Mouse (Mus musculus): ENCODE results near the gene Col6a3. TPM values are rescaled to one million over a fixed set of nuclear protein-coding genes. Genes with fewer than 3 reads are reported as not detected.

Col6a3 gene
- total RNA-seq, 2 experiments from 2014 or later = 299 to 378 TPM

- DNase-seq = peak; percentile 56
Observed at GRCm38 (mm10) chr1:90797276-90797891, 46.4 kb downstream of the Col6a3 start.

DNA sequence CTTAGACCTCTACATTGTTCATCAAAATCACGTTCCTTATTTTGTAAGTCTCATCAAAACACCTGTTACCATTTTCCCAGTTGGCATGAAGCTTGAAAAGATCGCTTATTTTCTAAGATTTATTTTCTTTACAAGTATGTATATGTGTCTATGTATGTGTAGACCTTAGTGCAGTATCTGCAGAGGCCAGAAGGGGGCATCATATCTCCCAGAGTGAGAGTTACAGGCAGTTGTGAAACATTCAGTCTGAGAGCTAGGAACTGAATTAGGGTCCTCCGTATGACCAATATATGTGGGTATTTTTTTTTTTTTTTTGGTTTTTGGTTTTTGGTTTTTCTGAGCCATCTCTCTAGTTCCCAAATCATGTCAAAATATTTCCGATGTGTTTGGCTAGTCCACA is 50.4 kb downstream of the Col6a3 start:
- no peak for DNase-seq

- DNase-seq = no peak
Observed at GRCm38 (mm10) chr1:90790925-90791324, 52.8 kb downstream of the Col6a3 start.

DNA sequence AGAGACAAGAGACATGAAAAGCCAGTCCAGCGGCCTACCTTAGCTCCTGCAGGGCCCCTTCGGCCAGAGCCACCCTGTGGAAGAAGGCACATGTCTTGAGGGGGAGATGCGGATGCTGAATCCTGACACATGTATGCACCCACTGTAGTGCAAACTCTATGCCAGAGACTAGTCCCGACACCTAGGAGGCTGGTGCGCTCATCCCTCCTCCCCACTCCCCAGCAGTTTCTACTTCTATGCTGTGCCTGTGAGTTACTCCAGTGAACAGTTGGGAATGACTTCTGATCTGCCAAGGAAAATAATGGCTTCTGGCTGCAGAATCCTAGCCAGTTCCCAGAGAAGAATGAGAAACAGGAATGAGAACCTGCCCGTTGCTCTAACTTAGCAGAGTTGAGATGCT is 54.3 kb downstream of the Col6a3 start:
- no peak for DNase-seq

GRCm38 (mm10) chr1:90780446-90780845 is 63.3 kb downstream of the Col6a3 start:
- DNase-seq = no peak

DNA sequence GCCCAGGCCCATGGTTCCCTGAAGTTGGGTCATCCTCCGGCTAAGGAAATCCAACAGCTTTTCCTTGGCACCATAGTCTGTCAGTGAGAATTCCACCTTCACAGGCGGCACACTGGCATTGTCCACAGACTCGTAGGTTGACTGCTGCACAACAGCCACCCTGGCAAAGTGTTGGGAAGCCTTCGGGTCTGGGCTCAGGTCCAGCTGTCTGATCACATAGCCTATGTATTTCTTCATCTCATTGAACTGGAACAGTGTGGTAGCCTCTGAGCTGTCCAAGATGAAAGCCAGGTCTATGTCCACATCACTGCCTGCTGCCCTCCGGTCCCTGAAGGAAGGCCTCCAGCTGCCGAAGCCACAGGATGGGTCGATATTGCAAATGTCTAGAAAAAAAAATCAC is 64.7 kb downstream of the Col6a3 start:
- DNase-seq = no peak

DNA sequence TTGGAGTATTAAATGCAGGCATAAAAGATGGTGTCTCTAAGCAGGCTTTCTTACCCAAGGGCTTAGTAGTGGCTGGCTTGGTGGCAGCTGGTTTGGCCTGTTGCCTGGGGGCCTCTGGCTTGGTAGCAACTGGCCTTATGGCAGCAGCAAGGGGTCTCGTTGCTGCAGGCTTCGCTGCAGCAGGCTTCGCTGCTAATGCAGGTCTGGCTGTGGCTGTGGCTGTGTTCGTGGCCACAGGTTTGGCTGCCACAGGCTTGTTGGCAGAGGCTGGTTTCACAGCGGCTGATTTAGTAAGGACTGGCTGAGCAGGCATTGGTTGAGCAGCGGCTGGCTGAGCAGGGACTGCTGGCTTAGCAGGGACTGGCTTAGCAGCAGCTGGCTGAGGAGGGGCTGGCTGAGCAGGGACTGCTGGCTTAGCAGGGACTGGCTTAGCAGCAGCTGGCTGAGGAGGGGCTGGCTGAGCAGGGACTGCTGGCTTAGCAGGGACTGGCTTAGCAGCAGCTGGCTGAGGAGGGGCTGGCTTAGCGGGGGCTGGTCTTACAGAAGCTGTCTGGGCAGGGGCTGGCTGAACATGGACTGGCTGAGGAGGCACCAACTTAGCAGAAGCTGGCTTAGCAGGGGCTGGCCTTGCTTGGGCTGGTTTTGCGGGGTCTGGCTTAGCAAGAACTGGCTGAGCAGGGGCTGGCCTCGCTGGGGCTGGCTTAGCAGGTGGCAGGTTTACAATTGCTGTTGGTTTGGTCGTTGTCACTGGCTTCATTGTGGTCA is 68.1 kb downstream of the Col6a3 start:
- peak; percentile 67 for DNase-seq

DNA sequence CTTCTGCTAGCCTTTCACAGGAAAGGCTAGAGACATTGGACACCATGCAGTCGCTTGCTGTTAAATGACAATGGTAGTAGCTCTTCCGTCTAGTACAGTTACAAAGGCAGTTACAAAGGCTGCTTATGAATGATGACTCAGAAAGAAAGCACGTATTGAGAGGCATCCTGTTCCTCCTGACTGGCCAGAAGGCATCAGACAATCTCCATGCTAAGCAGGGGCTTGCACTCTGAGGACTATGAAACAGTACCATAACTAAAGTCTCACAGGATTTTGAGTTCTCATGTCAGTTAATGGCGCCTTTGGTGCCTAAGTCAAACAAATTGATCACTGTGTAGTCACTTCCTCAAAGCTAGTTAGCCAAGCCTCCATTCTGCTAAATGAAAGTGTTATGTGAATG is 72.6 kb downstream of the Col6a3 start:
- DNase-seq = no peak

- DNase-seq = no peak
Observed at GRCm38 (mm10) chr1:90770027-90770426, 73.7 kb downstream of the Col6a3 start.

- DNase-seq = no peak
Observed at GRCm38 (mm10) chr1:90769301-90769700, 74.5 kb downstream of the Col6a3 start.

GRCm38 (mm10) chr1:90758091-90758673 is 85.6 kb downstream of the Col6a3 start:
- no peak for DNase-seq

DNA sequence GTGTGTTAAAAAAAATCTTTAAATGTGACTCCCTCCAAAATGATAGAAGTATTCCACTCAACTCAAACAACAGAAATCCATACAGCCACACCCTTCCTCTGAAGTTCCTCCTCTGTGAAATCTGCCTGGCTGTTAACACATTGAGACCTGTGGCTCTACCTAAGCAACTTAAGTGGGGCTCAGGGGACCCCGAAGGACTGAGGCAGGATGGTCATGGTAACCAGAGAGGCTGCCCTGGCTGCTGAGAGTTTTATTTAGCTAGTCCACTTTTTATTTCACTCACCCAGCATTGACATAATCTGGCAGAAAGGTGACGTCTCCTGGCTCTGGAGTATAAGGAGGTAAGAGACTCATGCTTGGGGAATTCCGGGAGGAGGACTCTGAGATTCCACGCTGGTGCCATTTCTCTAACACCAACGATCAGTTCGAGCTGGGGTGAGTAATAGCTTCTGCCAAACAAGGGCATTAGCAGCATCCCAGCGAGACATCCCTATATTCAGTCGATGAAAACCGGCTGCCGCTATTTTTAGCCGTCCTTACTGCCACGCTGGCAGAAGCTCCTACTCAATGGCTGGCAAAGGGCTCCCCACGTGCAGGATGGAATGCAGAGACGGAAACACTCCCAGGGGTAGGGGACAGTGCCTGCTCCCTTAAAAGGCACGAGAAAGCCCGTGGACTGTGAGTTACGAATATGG is 89.8 kb downstream of the Col6a3 start:
- DNase-seq = no peak

GRCm38 (mm10) chr1:90751221-90751620 is 92.5 kb downstream of the Col6a3 start:
- no peak for DNase-seq

GRCm38 (mm10) chr1:90750169-90750568 is 93.6 kb downstream of the Col6a3 start:
- DNase-seq = peak; percentile 43

DNA sequence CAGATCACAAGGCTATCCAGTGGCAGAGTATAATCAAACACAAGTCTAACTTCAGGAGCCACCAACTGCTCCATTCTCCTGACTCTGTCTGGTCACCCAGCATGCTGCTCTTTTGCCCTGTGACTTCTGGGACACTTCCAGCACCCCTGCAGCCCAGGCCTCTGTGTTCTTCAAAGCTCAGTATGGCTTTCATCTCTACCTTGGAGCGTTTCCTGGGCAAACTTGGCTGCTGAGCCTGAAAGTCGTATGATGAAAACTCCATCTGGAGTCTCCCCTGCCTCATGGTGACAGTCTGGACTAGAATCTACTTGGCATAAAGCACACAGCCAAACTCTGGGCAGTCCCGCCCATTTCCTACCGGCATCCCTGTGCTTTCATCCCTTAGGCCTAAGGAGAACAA is 95.2 kb downstream of the Col6a3 start:
- no peak for DNase-seq

DNA sequence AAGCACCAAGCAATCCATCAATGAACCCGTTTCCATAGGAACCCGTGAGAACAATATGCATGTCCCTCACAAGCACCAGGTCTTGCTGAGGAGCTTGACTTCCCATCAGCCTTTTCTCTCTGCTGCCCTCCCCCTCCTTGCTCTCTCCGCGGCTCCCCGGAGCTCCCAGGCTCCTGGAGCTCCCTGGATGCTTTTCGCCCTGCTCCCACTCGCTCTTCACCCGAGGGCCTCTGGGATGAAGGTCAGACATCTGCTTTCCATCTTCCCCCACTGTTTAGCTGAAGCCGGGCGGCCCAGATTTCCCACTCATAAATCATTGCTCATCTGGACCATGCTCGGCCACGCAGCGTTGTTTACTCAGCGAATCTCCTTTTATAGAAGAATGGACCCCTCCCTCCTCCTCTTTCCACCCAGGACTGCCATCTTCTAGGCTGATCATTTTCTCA is 99.8 kb downstream of the Col6a3 start:
- peak; percentile 48 for DNase-seq

DNA sequence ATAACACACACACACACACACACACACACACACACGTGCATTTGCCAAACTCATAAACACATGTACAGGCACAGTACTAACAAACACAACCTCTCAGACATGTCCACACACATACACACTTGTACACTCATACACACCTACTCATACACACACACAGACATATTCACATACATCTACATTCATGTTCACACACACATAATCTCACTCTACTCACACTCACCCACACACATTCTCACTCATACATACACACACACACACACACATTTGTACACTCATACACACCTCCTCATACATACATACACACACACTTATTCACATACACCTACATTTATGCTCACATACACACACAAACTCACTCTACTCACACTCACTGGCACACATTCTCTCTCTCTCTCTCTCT is 100.3 kb downstream of the Col6a3 start:
- DNase-seq = no peak

DNA sequence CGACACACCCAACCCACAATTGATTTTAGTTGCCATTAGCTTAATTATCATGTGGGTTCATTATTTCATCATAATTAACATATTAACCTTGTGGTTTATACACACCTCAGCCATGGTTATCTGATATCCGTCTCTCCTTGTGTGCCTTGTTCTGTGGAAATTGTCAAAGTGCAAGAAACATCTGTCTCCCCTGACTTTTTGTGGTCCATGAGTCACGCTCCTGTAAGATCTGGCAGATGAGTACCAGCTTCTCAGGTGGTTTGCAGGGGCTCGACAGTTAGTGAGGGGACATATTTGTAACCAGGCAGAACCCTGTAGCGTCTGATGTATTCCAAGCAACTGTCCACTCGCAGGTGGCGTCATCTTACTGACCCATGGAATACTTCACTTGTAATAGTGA is 101.1 kb downstream of the Col6a3 start:
- DNase-seq = no peak

GRCm38 (mm10) chr1:90740216-90741170 is 103.3 kb downstream of the Col6a3 start:
- no peak for DNase-seq

DNA sequence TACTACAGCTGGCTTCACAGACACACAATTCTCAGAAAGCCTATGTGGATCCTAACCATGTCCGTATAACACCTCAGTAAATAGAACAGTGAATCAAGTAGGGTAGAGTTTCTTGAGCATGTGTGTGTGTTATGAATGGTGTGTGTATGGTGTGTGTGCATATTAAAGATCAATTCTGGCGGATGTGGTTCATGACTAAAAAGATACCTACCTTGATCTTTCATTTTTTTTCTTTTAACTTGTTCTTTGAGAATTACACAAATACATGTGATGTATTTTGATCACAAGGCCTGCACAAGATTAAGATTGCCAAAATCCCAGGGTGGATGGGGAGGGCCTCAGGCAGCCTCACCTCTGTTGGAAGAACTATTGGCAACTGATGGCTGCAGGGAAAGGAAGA is 104.9 kb downstream of the Col6a3 start:
- DNase-seq = no peak

GRCm38 (mm10) chr1:90729466-90729865 is 114.3 kb downstream of the Col6a3 start:
- no peak for DNase-seq

DNA sequence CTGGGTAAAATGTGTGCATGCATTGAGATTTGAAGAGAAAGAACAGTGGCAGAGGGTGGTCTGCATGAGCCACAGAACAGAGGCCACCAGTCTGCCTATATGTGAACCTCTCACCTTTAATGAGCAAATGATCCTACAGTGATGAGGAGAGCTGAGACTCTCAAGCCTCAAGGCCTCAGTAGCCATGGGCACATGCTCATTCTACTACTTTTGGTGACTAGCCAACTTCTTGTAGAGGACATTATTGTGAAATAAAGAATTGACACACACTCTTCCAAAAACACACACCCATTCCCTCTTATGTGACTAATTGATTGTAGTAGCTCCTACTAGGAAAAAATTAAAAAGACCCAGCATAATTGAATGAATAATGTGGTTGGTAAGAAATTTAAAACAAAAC is 120.0 kb downstream of the Col6a3 start:
- DNase-seq = no peak

Data from gastrocnemius, postnatal 10 days (tissue).